Mouse (Mus musculus) neural tube, embryonic 15.5 days (tissue): ENCODE measurements around the gene Slc25a28. TPM values are rescaled to one million over a fixed set of nuclear protein-coding genes. Genes with fewer than 3 reads are reported as not detected.

Source experiments
- microRNA-seq: library from miRNA; unstranded; fragments of <30 nt; microRNA quantifications from one replicate; pipeline ENCODE4, GENCODE M21; 2017
- polyA plus RNA-seq: library from polyadenylated mRNA; unstranded; fragments of >200 nt; fragmentation: Nextera tagmentation; extraction: Ambion mirVana; gene quantifications from 2 replicates; pipeline ENCODE4 v1.2.1, GENCODE M21; 2015

The Slc25a28 gene
- polyA plus RNA-seq, 1 experiment from 2014 or later, result 16.2 TPM

Small RNA genes within 50 kb of the gene (microRNA-seq; reads per million reads assigned to microRNA genes)
- gene Gm22646, result not detected

Other genes with a start within 250 kb of the Slc25a28 start
- gene Cnnm1, start 234.4 kb downstream of the Slc25a28 start, polyA plus RNA-seq, result 4.9 and 5.1 TPM in 2 replicates
- gene Got1, start 150.3 kb downstream of the Slc25a28 start, polyA plus RNA-seq, result 118 and 127 TPM in 2 replicates
- gene Nkx2-3, start 62.6 kb downstream of the Slc25a28 start, polyA plus RNA-seq, result 5.5 TPM in 1 of 2 replicates, not detected in the other
- 8.9 and 9.5 TPM in 2 replicates for gene Entpd7, start 14.8 kb upstream of the Slc25a28 start, polyA plus RNA-seq
- 6.5 and 11.3 TPM in 2 replicates for gene Cutc, start 78.1 kb upstream of the Slc25a28 start, polyA plus RNA-seq
- 11.9 and 17.6 TPM in 2 replicates for gene Cox15, start 78.1 kb upstream of the Slc25a28 start, polyA plus RNA-seq
- gene Abcc2, start 107.3 kb upstream of the Slc25a28 start, polyA plus RNA-seq, result 0.06 and 0.15 TPM in 2 replicates